Mouse (Mus musculus) heart, embryonic 15.5 days (tissue): ENCODE measurements at regions not wholly inside any gene's neighbourhood (a gene's known extent, or its start where the extent isn't known, plus 50 kb on each side); places are given as distances from the start of the nearest gene placed in this dataset.

ENCODE experiments used
- ATAC-seq: fragments of 200-750 bp; cut with Nextera tagmentation; replicated peaks from 2 replicates; pipeline ENCODE4 v1.8.0; 2017; ENCODE audit warnings: low read depth, moderate TSS enrichment; ENCODE audit not compliant: insufficient number of reproducible peaks, insufficient read depth, low FRiP score
- H3K27ac ChIP-seq: fragments of 300-500 bp; sonication (generic); 2 replicates; pipeline ENCODE4 v1.5.1; 2015; ENCODE audit warnings: mild to moderate bottlenecking, inconsistent platforms
- H3K27me3 ChIP-seq: fragments of 300-500 bp; sonication (generic); 2 replicates; pipeline ENCODE4 v1.6.1; 2015; ENCODE audit warnings: inconsistent platforms
- H3K36me3 ChIP-seq: fragments of 300-500 bp; sonication (generic); 2 replicates; pipeline ENCODE4 v1.6.1; 2015; ENCODE audit warnings: mild to moderate bottlenecking, inconsistent platforms
- H3K4me1 ChIP-seq: fragments of 300-500 bp; sonication (generic); replicated peaks from 2 replicates; pipeline ENCODE4 v1.6.1; 2015; ENCODE audit warnings: inconsistent platforms
- H3K4me2 ChIP-seq: fragments of 300-500 bp; sonication (generic); 2 replicates; pipeline ENCODE4 v1.6.1; 2015; ENCODE audit warnings: inconsistent platforms, mild to moderate bottlenecking, moderate library complexity
- H3K4me3 ChIP-seq: fragments of 300-500 bp; sonication (generic); 2 replicates; pipeline ENCODE4 v1.5.1; 2015; ENCODE audit warnings: mild to moderate bottlenecking, inconsistent platforms
- H3K9ac ChIP-seq: fragments of 300-500 bp; sonication (generic); 2 replicates; pipeline ENCODE4 v1.6.1; 2015; ENCODE audit warnings: mild to moderate bottlenecking, inconsistent platforms
- H3K9me3 ChIP-seq: fragments of 300-500 bp; sonication (generic); replicated peaks from 2 replicates; pipeline ENCODE4 v1.6.1; 2016; ENCODE audit warnings: inconsistent platforms
- WGBS: fragments of 180-500 bp; shearing (Covaris S2); methylation state at CpG from one replicate; pipeline ENCODE4 v1.1.7; 2015; ENCODE audit warnings: mixed read lengths; 5-methylcytosine and 5-hydroxymethylcytosine counted together

DNA sequence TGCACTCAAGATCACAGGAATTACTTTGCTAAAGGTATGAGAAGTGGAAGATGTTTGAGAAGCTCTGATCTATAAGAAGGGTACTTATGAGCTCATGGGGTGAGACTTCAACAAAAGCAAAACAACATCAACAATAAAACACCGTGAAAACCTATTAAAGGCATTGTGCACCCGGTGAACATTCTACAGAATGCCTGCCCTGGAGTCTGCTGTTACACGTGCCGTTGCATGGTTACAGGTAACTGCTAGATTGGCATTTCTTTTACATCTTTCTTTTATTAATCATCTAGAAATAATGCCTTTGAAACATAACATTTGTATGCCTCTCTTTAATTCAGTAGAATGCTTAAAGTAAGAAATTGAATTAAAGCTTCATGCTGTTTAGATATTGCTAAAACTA, 661.0 kb downstream of the Pcdh18 start:
- H3K4me3 ChIP-seq, result no peak overlapping the region
- H3K27me3 ChIP-seq, result no peaks in the 10 kb centered on the region
- H3K9me3 ChIP-seq, result no peaks in the 10 kb centered on the region
- H3K9ac ChIP-seq, result no peak overlapping the region
- no peak overlapping the region for H3K27ac ChIP-seq
- H3K4me1 ChIP-seq, result no peaks in the 10 kb centered on the region
- no peaks in the 10 kb centered on the region for H3K36me3 ChIP-seq
- WGBS, result 89% methylated on average over 4 of the region's 4 CpGs
- H3K4me2 ChIP-seq, result no peak overlapping the region
- no peak for ATAC-seq

DNA sequence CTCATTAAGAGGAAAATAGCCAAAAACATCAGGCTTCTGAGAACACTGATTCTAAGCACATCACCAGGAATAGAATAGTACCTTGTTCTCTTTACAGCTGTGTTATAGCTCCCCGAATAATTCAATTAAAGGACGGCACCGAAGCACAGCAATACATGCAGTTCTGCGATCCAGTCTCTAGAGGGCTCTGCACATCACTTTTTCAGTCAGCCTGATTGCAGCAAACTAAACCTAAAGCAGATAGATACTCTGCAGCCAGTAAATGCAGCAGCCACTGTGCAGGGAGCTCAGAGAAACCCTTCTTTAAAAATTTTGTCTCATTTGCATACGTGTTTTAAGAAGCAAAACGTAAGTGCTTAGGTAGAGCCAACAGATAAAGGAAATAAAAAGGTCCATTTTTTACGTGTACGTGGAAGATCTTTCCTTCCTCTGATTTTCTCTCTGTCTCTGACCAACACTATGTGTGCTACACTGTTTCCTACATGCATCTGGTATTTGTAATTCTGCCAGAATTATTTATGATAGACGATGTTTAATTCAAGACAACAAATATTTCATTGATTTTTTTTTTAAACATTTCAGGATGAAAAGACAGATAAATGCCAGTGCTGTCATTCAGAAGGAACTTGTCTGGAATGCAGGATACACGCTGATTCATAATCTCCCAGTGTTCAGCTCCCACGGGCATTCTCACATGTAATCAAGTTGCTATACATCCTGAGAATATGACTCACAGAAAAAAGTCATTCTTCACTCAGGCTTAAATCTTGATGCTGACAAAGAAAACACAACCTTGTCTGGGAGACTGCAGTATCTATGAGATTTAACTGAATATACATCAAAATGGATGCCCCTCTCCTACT, 663.1 kb downstream of the Pcdh18 start:
- Histone ChIP-seq H3K27ac (no peak overlapping the region), H3K9me3 (no peaks in the 10 kb centered on the region), H3K4me1 (no peaks in the 10 kb centered on the region), H3K27me3 (no peaks in the 10 kb centered on the region), H3K4me2 (0 out of 2 replicates have a peak overlapping the region, but pooled peaks have one; percentile 13), H3K36me3 (no peaks in the 10 kb centered on the region), H3K4me3 (no peak overlapping the region), H3K9ac (no peak overlapping the region)
- no peak for ATAC-seq
- 24% methylated on average over 11 of the region's 11 CpGs for WGBS

DNA sequence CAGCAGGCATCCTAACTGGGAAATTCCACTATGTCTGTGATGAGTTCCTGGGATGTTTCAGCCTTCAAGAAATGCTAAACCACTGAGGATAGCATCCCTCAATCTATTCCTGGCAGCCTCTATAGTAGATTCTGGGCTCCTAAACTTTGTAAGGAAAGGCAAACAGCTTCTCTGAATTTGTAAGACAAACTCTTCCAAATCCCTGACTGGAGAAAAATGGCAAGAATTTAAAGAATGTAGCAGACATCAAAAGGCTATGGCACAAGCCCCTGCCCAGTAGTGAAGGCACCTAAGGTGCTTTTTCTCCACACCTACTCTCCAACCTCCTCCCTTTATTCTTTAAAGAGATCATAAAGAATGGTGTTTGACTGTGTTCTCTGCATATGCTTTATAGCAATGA, 688.3 kb downstream of the Pcdh18 start:
- ATAC-seq, result no peak
- Histone ChIP-seq H3K4me1 (no peaks in the 10 kb centered on the region), H3K27ac (no peak overlapping the region), H3K36me3 (no peaks in the 10 kb centered on the region), H3K27me3 (no peaks in the 10 kb centered on the region), H3K9ac (no peak overlapping the region), H3K9me3 (no peaks in the 10 kb centered on the region), H3K4me3 (no peak overlapping the region), H3K4me2 (no peak overlapping the region)

DNA sequence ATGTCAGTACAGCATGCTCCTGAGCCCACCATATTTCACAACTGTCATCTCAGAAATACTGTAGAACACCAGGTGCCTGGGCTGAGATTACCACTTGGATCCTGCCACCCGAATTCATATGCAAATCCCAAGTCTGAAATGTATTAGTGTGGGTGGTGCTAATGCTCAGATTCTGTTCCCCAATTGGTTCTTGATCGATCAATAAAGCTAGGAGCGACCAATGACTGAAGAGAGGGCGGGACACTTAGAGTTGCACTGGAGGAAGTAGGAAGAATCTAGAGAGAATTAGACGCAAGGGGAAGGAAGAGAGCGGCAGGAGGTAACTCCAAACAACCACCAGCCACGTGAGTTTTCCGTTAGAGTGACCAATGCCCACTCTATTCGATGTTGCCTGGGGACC, 695.0 kb downstream of the Pcdh18 start:
- no peaks in the 10 kb centered on the region for H3K27me3 ChIP-seq
- no peak overlapping the region for H3K4me3 ChIP-seq
- H3K9me3 ChIP-seq, result no peaks in the 10 kb centered on the region
- H3K9ac ChIP-seq, result no peak overlapping the region
- no peaks in the 10 kb centered on the region for H3K4me1 ChIP-seq
- H3K4me2 ChIP-seq, result no peak overlapping the region
- H3K36me3 ChIP-seq, result no peaks in the 10 kb centered on the region
- no peak overlapping the region for H3K27ac ChIP-seq
- WGBS, result 68% methylated on average over 9 of the region's 9 CpGs
- no peak for ATAC-seq

DNA sequence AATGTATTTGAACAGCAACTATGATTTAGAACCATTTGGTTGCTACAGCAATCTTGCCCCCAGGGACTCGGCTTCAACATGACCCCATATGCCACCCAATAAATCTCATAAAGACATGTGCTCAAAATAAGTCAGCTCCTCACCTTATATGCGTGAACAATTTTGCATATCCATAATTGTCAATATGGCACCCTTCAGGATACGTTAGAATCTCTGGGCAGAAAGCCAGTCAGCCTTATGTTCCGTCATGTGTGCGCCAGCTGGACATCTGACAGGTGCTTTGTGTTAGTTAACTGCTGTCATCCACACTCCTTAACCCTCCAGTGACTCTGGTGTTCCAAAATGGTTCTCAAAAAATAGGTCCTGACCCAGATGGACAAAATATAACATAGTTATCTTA, 724.1 kb downstream of the Pcdh18 start:
- whole genome bisulfite sequencing, result 51% methylated on average over 5 of the region's 5 CpGs
- no peaks in the 10 kb centered on the region for H3K36me3 ChIP-seq
- no peaks in the 10 kb centered on the region for H3K9me3 ChIP-seq
- ATAC-seq, result no peak
- no peak overlapping the region for H3K4me2 ChIP-seq
- H3K4me1 ChIP-seq, result no peaks in the 10 kb centered on the region
- no peak overlapping the region for H3K4me3 ChIP-seq
- no peak overlapping the region for H3K9ac ChIP-seq
- no peak overlapping the region for H3K27ac ChIP-seq
- no peaks in the 10 kb centered on the region for H3K27me3 ChIP-seq

DNA sequence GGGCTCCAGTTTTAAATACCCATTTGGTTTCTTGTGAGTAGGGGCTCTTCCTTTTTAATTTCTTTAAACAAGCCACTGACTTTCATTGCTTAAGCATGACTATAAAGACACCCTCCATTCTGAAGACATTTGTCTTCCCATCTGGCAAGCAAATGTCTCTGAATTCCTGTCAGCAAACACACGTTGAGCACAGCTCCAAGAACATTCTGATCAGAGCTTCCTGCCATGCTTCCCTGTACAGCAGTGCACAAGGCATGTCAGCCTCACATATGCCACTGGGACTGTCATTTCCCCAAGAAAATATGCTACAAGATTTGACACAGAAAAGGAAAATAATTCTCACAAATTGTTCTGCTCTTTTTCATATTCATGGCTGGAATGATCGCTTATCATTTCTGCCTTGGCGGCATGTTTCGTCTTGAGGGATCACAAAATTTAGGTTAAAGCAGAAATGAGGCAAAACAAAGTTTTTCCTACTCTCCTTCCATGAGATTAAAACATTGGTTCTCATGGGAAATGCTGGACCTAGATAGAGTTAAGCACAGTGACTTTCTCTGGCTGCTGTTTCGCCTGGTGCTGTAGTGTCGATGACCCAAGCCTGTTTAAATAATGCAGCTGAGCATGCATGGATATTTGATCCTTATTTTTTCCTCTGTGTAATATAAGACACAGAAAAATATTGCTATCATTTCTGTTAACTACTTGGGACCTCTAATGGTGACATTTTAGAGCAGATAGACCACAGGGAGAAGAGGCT, 747.7 kb downstream of the Pcdh18 start:
- no peaks in the 10 kb centered on the region for H3K36me3 ChIP-seq
- 73% methylated on average over 6 of the region's 6 CpGs for WGBS
- no peaks in the 10 kb centered on the region for H3K4me1 ChIP-seq
- no peak for ATAC-seq
- H3K9ac ChIP-seq, result no peak overlapping the region
- H3K4me2 ChIP-seq, result no peak overlapping the region
- H3K4me3 ChIP-seq, result no peak overlapping the region
- H3K27ac ChIP-seq, result no peak overlapping the region
- no peaks in the 10 kb centered on the region for H3K9me3 ChIP-seq
- no peaks in the 10 kb centered on the region for H3K27me3 ChIP-seq
